Mouse (Mus musculus): Measurements from ENCODE around the gene Prrc2b. TPM values are rescaled to one million over a fixed set of nuclear protein-coding genes. Genes with fewer than 3 reads are reported as not detected.

The Prrc2b gene
- polyA plus RNA-seq (2017; shearing (Covaris generic)) = 17.2 TPM

GRCm38 (mm10) chr2:32150924-32151659 lies at the start of gene Prrc2b:
Gene Prrc2b (plus strand): TSS chr2:32151082.

GRCm38 (mm10) chr2:32235886-32236759 lies 85.2 kb downstream of the Prrc2b start, which contains the start of gene Pomt1:
Gene Pomt1 (plus strand): TSS chr2:32236590.

DNA sequence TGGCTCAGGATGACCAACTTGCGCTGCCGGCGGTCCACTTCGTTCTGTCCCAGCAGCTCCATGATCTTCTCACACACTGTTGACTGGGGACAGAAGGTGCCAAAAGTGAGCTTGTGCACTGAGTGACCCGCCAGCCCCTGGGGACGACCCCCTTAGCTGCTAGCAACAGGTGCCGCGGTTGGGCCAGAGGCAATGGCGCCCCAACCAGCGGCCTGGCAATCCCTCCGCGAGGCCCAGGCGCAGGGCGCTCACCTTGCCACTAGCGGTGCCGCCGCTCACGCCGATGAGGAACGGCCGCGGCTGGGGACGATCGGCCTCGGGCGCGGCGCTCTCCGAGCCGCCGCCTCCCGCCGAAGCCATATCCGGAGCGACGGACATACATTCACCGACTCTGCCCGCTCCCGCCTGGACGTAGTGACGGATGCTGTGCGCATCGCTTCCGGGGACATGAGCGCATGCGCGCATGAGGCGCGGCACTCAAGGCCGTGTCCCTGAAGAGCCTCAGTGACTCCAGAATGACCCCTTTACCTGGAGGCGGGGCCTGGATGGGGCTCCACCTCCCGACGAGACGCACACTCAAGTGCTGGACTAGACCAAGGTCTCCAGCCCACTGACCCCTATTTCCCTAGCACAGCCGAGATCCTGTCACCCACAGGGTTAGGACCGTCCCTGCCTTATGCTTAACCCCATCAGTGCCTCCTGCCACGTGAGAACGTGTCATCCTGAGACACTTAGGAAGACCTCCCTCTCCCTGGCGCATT lies 109.0 kb downstream of the Prrc2b start, which contains the start of gene Uck1:
Uck1 (minus strand) TSS at position 503 of the 761 bp plus-strand sequence.

Other genes starting within 250 kb of the Prrc2b start
- not detected for gene Aif1l, start 200.9 kb upstream of the Prrc2b start, polyA plus RNA-seq (2017; shearing (Covaris generic))
- 116 TPM for gene Nup214, start 176.6 kb upstream of the Prrc2b start, polyA plus RNA-seq (2017; shearing (Covaris generic))
- 30.1 TPM for gene Fam78a, start 66.2 kb upstream of the Prrc2b start, polyA plus RNA-seq (2017; shearing (Covaris generic))
- not detected for gene Plpp7, start 55.6 kb upstream of the Prrc2b start, polyA plus RNA-seq (2017; shearing (Covaris generic))
- gene Pomt1, start 85.5 kb downstream of the Prrc2b start, polyA plus RNA-seq (2017; shearing (Covaris generic)) = 11.7 TPM
- gene Uck1, start 109.1 kb downstream of the Prrc2b start, polyA plus RNA-seq (2017; shearing (Covaris generic)) = 90.7 TPM
- 45.3 TPM for gene Golga2, start 136.3 kb downstream of the Prrc2b start, polyA plus RNA-seq (2017; shearing (Covaris generic))
- 279 TPM for gene Swi5, start 137.0 kb downstream of the Prrc2b start, polyA plus RNA-seq (2017; shearing (Covaris generic))
- 122 TPM for gene Ciz1, start 201.2 kb downstream of the Prrc2b start, polyA plus RNA-seq (2017; shearing (Covaris generic))
- not detected for gene Dnm1, start 202.3 kb downstream of the Prrc2b start, polyA plus RNA-seq (2017; shearing (Covaris generic))
- 85.2 TPM for gene 1110008P14Rik, start 230.9 kb downstream of the Prrc2b start, polyA plus RNA-seq (2017; shearing (Covaris generic))
- gene Lcn2, start 237.2 kb downstream of the Prrc2b start, polyA plus RNA-seq (2017; shearing (Covaris generic)) = not detected
- gene Ptges2, start 244.8 kb downstream of the Prrc2b start, polyA plus RNA-seq (2017; shearing (Covaris generic)) = 2.2 TPM